Mouse (Mus musculus): ENCODE results near the gene Ftsj3.

- no peak for TF ChIP-seq GATA1 (IDR thresholded peaks at IDR 0.05; ENCODE audit: low read length)
- no peak for TF ChIP-seq TAL1 (IDR thresholded peaks at IDR 0.05; ENCODE audit: low read length)
These were observed 54.3 kb downstream of the Ftsj3 start for GRCm38 (mm10) chr11:106201337-106202122.

Measured in erythroblast, embryonic 14.5 days (primary cell).